9 mouse cellular contexts compared by ENCODE assay signal in the genomic region with DNA sequence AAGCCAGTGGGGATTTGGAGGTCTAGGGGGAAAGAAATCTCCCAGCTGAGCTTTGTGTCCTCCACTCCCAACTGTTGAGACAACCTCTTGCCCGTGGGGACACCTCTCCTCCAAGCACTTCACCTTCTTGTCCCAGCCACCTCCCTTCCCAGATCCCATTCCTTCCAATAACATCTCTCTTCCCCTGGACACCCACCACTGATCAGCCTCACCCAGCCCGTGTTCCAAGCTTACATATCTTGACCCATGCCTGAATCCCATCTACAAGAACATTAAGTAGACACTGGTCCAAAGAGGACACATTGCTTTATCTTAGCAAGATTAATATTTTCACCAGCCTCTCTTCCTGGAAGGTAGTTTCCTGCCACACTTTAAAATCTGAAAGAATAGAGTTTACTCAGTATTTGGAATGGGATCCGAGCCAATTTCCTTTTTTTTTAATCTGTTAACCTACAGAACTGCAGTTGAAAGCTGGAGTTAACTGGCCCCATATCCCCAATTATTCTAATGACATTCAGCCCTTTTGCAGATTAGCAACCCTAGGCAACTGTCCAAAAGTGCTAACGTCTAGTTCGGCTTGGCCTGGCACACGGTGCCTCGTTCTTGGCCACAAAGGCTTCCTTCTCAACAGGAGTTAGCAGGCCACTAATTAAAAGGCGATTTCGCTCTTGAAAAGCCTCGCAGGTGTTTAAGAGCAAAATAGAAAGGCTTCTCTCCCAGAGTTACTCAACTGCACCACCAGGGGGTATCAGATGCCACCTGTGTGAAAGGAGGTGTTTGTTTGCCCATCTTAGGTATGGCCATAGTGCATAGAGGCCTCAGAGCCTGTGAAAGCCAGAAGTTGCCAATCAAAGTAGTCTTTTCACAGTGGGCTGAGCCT. TPM values are rescaled to one million over a fixed set of nuclear protein-coding genes. Genes with fewer than 3 reads are reported as not detected.
DNase-seq lines count a peak whose midpoint lies in the region; ATAC-seq and TF ChIP-seq lines count a peak whose summit lies in the region.
"Had no signal": no experiment of that assay in that cellular context is flagged by ENCODE, and none has a peak within 500 bp of the region (broad histone marks: within the 10 kb centered on the region; RNA-seq: fewer than 3 reads in every experiment).

No protein-coding gene starts in this region.

- H3K4me2 ChIP-seq in liver, embryonic 14.5 days (ENCODE audit: low read depth), result no peak overlapping the region
- H3K4me2 ChIP-seq in forebrain, embryonic 11.5 days (ENCODE audit: low read depth, low read length, severe bottlenecking), result no peak overlapping the region
- H3K4me2 ChIP-seq in limb, embryonic 12.5 days, result no peak overlapping the region
- H3K4me2 ChIP-seq: limb, embryonic 15.5 days had no signal

- H3K9ac ChIP-seq in liver, embryonic 14.5 days (replicated peaks), result no peak overlapping the region
- H3K9ac ChIP-seq in forebrain, embryonic 11.5 days (ENCODE audit: low read length), result no peak overlapping the region
- no peak overlapping the region for H3K9ac ChIP-seq in limb, embryonic 12.5 days (replicated peaks)
- H3K9ac ChIP-seq: limb, embryonic 15.5 days had no signal

- 51% methylated on average over 10 of the region's 10 CpGs for WGBS in liver, embryonic 14.5 days (ENCODE audit: insufficient replicate concordance)
- 16% methylated on average over 10 of the region's 10 CpGs for WGBS in forebrain, embryonic 11.5 days
- WGBS in limb, embryonic 12.5 days, result 36% methylated on average over 10 of the region's 10 CpGs

- TF ChIP-seq CTCF in liver, embryonic 14.5 days (IDR thresholded peaks at IDR 0.05; ENCODE audit: low read depth), result peak; percentile 68

- no peak overlapping the region for H3K27ac ChIP-seq in liver, embryonic 14.5 days
- no peak overlapping the region for H3K27ac ChIP-seq in forebrain, embryonic 11.5 days (ENCODE audit: low read depth, low read length)
- H3K27ac ChIP-seq in limb, embryonic 12.5 days, result peak overlapping the region; percentile 46; the same call in 1 of the 2 replicates
- H3K27ac ChIP-seq: limb, embryonic 15.5 days had no signal

- ATAC-seq in liver, embryonic 14.5 days (ENCODE audit: insufficient read depth), result no peak
- peak; percentile 26 for ATAC-seq in activated CD4-positive, CD25-positive, alpha-beta regulatory T cell, adult 4 months
- peak; percentile 53 for ATAC-seq in forebrain, embryonic 11.5 days (replicated peaks; ENCODE audit: low FRiP score)
- peak; percentile 54; the same call in 1 of the 2 replicates for ATAC-seq in limb, embryonic 12.5 days (ENCODE audit: insufficient number of reproducible peaks, insufficient read depth, low FRiP score, low TSS enrichment, low read depth)
- ATAC-seq in erythroid progenitor cell, adult 5-6 weeks (replicated peaks; ENCODE audit: low FRiP score, poor library complexity, severe bottlenecking), result no peak; the same call in 1 of the 2 replicates

- H3K9me3 ChIP-seq in liver, embryonic 14.5 days (ENCODE audit: control insufficient read depth, low read length), result no peaks in the 10 kb centered on the region
- no peaks in the 10 kb centered on the region for H3K9me3 ChIP-seq in forebrain, embryonic 11.5 days (ENCODE audit: control insufficient read depth, low read length)
- H3K9me3 ChIP-seq in limb, embryonic 12.5 days, result no peaks in the 10 kb centered on the region
- H3K9me3 ChIP-seq: limb, embryonic 15.5 days had no signal

- no peak overlapping the region for H3K4me3 ChIP-seq in liver, embryonic 14.5 days (ENCODE audit: insufficient read depth in 1 of 2, low read depth in 2 of 2, low read length in 2 of 2)
- H3K4me3 ChIP-seq in forebrain, embryonic 11.5 days (ENCODE audit: low read depth, low read length), result no peak overlapping the region
- no peak overlapping the region for H3K4me3 ChIP-seq in limb, embryonic 12.5 days (replicated peaks)
- H3K4me3 ChIP-seq: limb, embryonic 15.5 days had no signal

- H3K27me3 ChIP-seq in liver, embryonic 14.5 days (ENCODE audit: control insufficient read depth, insufficient read depth, low read length), result no peaks in the 10 kb centered on the region
- H3K27me3 ChIP-seq in forebrain, embryonic 11.5 days (ENCODE audit: control insufficient read depth, insufficient read depth, low read length), result no peaks in the 10 kb centered on the region; the same call in 1 of the 2 replicates
- H3K27me3 ChIP-seq in limb, embryonic 12.5 days, result 0 out of 2 replicates have a peak, but pooled peaks cover 11% of the 10 kb centered on the region
- H3K27me3 ChIP-seq: limb, embryonic 15.5 days had no signal

- H3K36me3 ChIP-seq in liver, embryonic 14.5 days (replicated peaks; ENCODE audit: control insufficient read depth, insufficient read depth, low read depth), result no peaks in the 10 kb centered on the region
- no peaks in the 10 kb centered on the region for H3K36me3 ChIP-seq in forebrain, embryonic 11.5 days (ENCODE audit: control insufficient read depth, insufficient read depth, low read length)
- no peaks in the 10 kb centered on the region for H3K36me3 ChIP-seq in limb, embryonic 12.5 days
- H3K36me3 ChIP-seq: limb, embryonic 15.5 days had no signal

- no peak for TF ChIP-seq EP300 in liver, embryonic 14.5 days (IDR thresholded peaks at IDR 0.05; ENCODE audit: low read depth)

- no peak for DNase-seq in liver, embryonic 14.5 days (ENCODE audit: low read depth in 3 of 3, low spot score in 3 of 3)
- no peak for DNase-seq in liver
- peak; percentile 68 for DNase-seq in forebrain, embryonic 11.5 days (ENCODE audit: low spot score)
- DNase-seq in retina, postnatal 1 day, result peak; percentile 77
- DNase-seq in layer of hippocampus, postnatal 25 days (ENCODE audit: extremely low spot score in 1 of 2, low spot score in 1 of 2), result no peak

- peaks cover 0 to 6% of the 10 kb centered on the region in 2 experiments; a peak in 3 of 4 replicates for H3K4me1 ChIP-seq in liver, embryonic 14.5 days (replicated peaks; ENCODE audit: control insufficient read depth in 2 of 2, insufficient read depth in 2 of 2, low read length in 1 of 2)
- H3K4me1 ChIP-seq in forebrain, embryonic 11.5 days (replicated peaks; ENCODE audit: control insufficient read depth, insufficient read depth, low read length), result peaks cover 16% of the 10 kb centered on the region
- H3K4me1 ChIP-seq in limb, embryonic 12.5 days (replicated peaks), result peaks cover 37% of the 10 kb centered on the region

RNA-seq across cellular contexts. Expression of gene Lrrc8c, which starts 26.6 kb away (rescaled TPM):
- polyA plus RNA-seq in liver, embryonic 14.5 days (2012; rRNA removed), result 6.2 and 6.5 TPM in 2 replicates
- 18.0 and 22.4 TPM in 2 replicates for polyA plus RNA-seq in liver, embryonic 14.5 days (2014; fragmentation: Nextera tagmentation; extraction: Ambion mirVana)
- polyA plus RNA-seq in activated CD4-positive, CD25-positive, alpha-beta regulatory T cell, adult 4 months (2017; shearing (Covaris generic)), result 10 to 100 TPM; 59.7 to 61.9 TPM
- polyA plus RNA-seq in forebrain, embryonic 11.5 days (2014; fragmentation: Nextera tagmentation; extraction: Ambion mirVana), result 10.1 and 14.9 TPM in 2 replicates
- polyA plus RNA-seq in limb, embryonic 12.5 days (2016; fragmentation: Nextera tagmentation; extraction: Ambion mirVana), result 11.7 and 14.9 TPM in 2 replicates
- total RNA-seq in layer of hippocampus, postnatal 25 days (2021), result 10 to 100 TPM; 23.5 to 27.0 TPM
- 64.2 and 74.2 TPM in 2 replicates for total RNA-seq in erythroid progenitor cell, adult 5-6 weeks (2015; ENCODE audit: low replicate concordance)
- total RNA-seq in erythroid progenitor cell, adult 5-6 weeks (2017; ENCODE audit: low replicate concordance), result 19.6 and 22.8 TPM in 2 replicates

Comparison
In these comparisons a context has a peak if more than half of its experiments do, and no peak if none do; other contexts are left out.
1. ATAC-seq: peak in activated CD4-positive, CD25-positive, alpha-beta regulatory T cell, adult 4 months (single experiment), forebrain, embryonic 11.5 days (single experiment) and limb, embryonic 12.5 days (single experiment); none in liver, embryonic 14.5 days (single experiment) and erythroid progenitor cell, adult 5-6 weeks (single experiment).
2. DNase-seq: peak in forebrain, embryonic 11.5 days (single experiment) and retina, postnatal 1 day (single experiment); none in liver, embryonic 14.5 days (0 of 3), liver (single experiment) and layer of hippocampus, postnatal 25 days (0 of 2).